In genomic region chr11:11974591-11975255, GRCm38 (mm10) we compare ENCODE assay signal across 8 mouse cellular contexts.
DNase-seq lines count a peak whose midpoint lies in the region; ATAC-seq and TF ChIP-seq lines count a peak whose summit lies in the region.

No protein-coding gene starts in this region.

- no peak overlapping the region for H3K4me3 ChIP-seq in intestine, postnatal 0 days (ENCODE audit: low read depth, low read length)
- H3K4me3 ChIP-seq in lung, embryonic 16.5 days (ENCODE audit: low read length) = no peak overlapping the region

- peak; percentile 31 for DNase-seq in left cerebral cortex, adult 11 months (ENCODE audit: low spot score)
- no peak for DNase-seq in left cerebral cortex, postnatal 36 days (ENCODE audit: low spot score in 2 of 2)
- peak; percentile 81 for DNase-seq in MN1 (ENCODE audit: low spot score)
- DNase-seq in embryo, embryonic 11 days = peak; percentile 75
- peak; percentile 21 for DNase-seq in right cerebral cortex, postnatal 4 days
- no peak for DNase-seq in gastrocnemius, postnatal 36 days

- H3K9ac ChIP-seq in intestine, postnatal 0 days (ENCODE audit: low read depth, low read length) = no peak overlapping the region
- H3K9ac ChIP-seq in lung, embryonic 16.5 days (ENCODE audit: low read length) = no peak overlapping the region

- no peaks in the 10 kb centered on the region for H3K4me1 ChIP-seq in intestine, postnatal 0 days (replicated peaks; ENCODE audit: control insufficient read depth, insufficient read depth, low read length)
- H3K4me1 ChIP-seq in lung, embryonic 16.5 days (replicated peaks; ENCODE audit: control insufficient read depth, insufficient read depth, low read length) = 0 out of 2 replicates have a peak, but pooled peaks cover 3% of the 10 kb centered on the region

- no peak overlapping the region for H3K4me2 ChIP-seq in intestine, postnatal 0 days (replicated peaks; ENCODE audit: low read depth)
- H3K4me2 ChIP-seq in lung, embryonic 16.5 days (ENCODE audit: low read depth, low read length) = peak overlapping the region; percentile 35; the same call in 1 of the 2 replicates

- no peak overlapping the region for H3K27ac ChIP-seq in intestine, postnatal 0 days (ENCODE audit: low read depth, low read length)
- no peak overlapping the region for H3K27ac ChIP-seq in lung, embryonic 16.5 days (ENCODE audit: low read length)

- H3K27me3 ChIP-seq in intestine, postnatal 0 days (replicated peaks; ENCODE audit: control insufficient read depth, insufficient read depth, low read length) = no peaks in the 10 kb centered on the region
- no peaks in the 10 kb centered on the region for H3K27me3 ChIP-seq in lung, embryonic 16.5 days (ENCODE audit: control insufficient read depth, insufficient read depth, low read depth, low read length)

- 0 out of 2 replicates have a peak, but pooled peaks have one; percentile 64 for ATAC-seq in intestine, postnatal 0 days
- peak; percentile 57; the same call in 1 of the 2 replicates for ATAC-seq in lung, embryonic 16.5 days (ENCODE audit: low read depth)

- 28% methylated on average over 10 of the region's 10 CpGs for WGBS in intestine, postnatal 0 days
- 29% methylated on average over 10 of the region's 10 CpGs for WGBS in lung, embryonic 16.5 days

- peak; percentile 77 for TF ChIP-seq CTCF in intestine, postnatal 0 days (IDR thresholded peaks at IDR 0.05; ENCODE audit: low read depth)

- no peaks in the 10 kb centered on the region for H3K36me3 ChIP-seq in intestine, postnatal 0 days (ENCODE audit: control insufficient read depth, insufficient read depth)
- peaks cover 11% of the 10 kb centered on the region for H3K36me3 ChIP-seq in lung, embryonic 16.5 days (ENCODE audit: control insufficient read depth, insufficient read depth, low read length)

- no peaks in the 10 kb centered on the region for H3K9me3 ChIP-seq in intestine, postnatal 0 days (ENCODE audit: control insufficient read depth)
- H3K9me3 ChIP-seq in lung, embryonic 16.5 days (ENCODE audit: control insufficient read depth, low read length) = no peaks in the 10 kb centered on the region

- intact Hi-C loops in left cerebral cortex, postnatal 36 days (cut with DNase I) = loop anchor here (2.0 to 10.0 kb wide), 3 partner anchors 162 to 570 kb away; no protein-coding TSS in a partner anchor
- intact Hi-C loops in gastrocnemius, postnatal 36 days (cut with DNase I) = loop anchor here (5.0 kb wide), 2 partner anchors 82 to 417 kb away; no protein-coding TSS in a partner anchor

Comparison
In these comparisons a context has a peak if more than half of its experiments do, and no peak if none do; other contexts are left out.
1. DNase-seq: peak in left cerebral cortex, adult 11 months (single experiment), MN1 (single experiment), embryo, embryonic 11 days (single experiment) and right cerebral cortex, postnatal 4 days (single experiment); none in left cerebral cortex, postnatal 36 days (0 of 2) and gastrocnemius, postnatal 36 days (0 of 2).